Mouse (Mus musculus) lung, adult 2 months (tissue): ENCODE measurements around the gene E2f2.

ENCODE experiments used
- CTCF ChIP-seq: fragments of 200-500 bp; IDR thresholded peaks from 2 replicates; pipeline ENCODE4 v1.5.1; 2011; ENCODE audit warnings: mild to moderate bottlenecking, low read length, control low read depth; ENCODE audit not compliant: insufficient read depth
- POLR2A ChIP-seq: fragments of 200-500 bp; IDR thresholded peaks from 2 replicates; pipeline ENCODE4 v1.6.1; 2011; ENCODE audit warnings: low read depth, mild to moderate bottlenecking, control low read depth, low read length, borderline replicate concordance; ENCODE audit errors: extremely low read depth

DNA sequence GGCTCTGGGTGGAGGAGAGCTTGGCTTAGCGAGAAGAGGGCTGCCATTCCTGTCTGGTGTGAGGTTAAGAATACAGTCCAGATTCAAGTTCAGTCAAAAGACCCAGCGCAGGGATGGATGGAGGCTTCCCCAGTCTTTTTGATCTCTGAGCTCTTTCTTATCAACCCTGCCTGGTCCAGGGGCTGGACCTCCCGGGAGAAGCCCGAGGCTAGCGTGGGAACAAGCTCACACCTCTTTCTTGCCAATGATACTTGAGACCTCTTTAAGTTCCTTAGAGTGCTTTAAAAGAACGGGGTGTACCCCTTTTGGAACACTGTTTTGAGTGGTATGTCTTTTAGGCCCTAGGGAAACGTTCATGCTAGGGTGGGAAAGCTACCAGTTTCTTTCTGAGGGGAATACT is 22.8 kb downstream of the E2f2 start:
- TF ChIP-seq CTCF (no peak), POLR2A (no peak)
